Mouse (Mus musculus) liver, embryonic 11.5 days (tissue): ENCODE measurements around the gene Ugt1a8. TPM values are rescaled to one million over a fixed set of nuclear protein-coding genes. Genes with fewer than 3 reads are reported as not detected.

Experiments
- ATAC-seq: fragments of 200-750 bp; cut with Nextera tagmentation; replicated peaks from 2 replicates; pipeline ENCODE4 v1.8.0; 2017; ENCODE audit warnings: moderate number of reproducible peaks, mild to moderate bottlenecking, moderate TSS enrichment, moderate library complexity; ENCODE audit not compliant: low FRiP score
- DNase-seq: peaks from one replicate; pipeline ENCODE4 v3.0.0-alpha.2; 2017; ENCODE audit warnings: low spot score
- H3K27ac ChIP-seq: fragments of 300-500 bp; sonication (generic); 2 replicates; pipeline ENCODE4 v1.5.1; 2014; ENCODE audit warnings: mild to moderate bottlenecking, low read depth, low read length, control low read depth
- H3K27me3 ChIP-seq: fragments of 300-500 bp; sonication (generic); replicated peaks from 2 replicates; pipeline ENCODE4 v1.6.1; 2014; ENCODE audit warnings: low read length, mixed read lengths; ENCODE audit not compliant: control insufficient read depth, insufficient read depth
- H3K36me3 ChIP-seq: fragments of 300-500 bp; sonication (generic); 2 replicates; pipeline ENCODE4 v1.6.1; 2014; ENCODE audit warnings: mild to moderate bottlenecking, low read length, moderate library complexity, mixed read lengths; ENCODE audit not compliant: control insufficient read depth, insufficient read depth
- H3K4me1 ChIP-seq: fragments of 300-500 bp; sonication (generic); replicated peaks from 2 replicates; pipeline ENCODE4 v1.6.1; 2014; ENCODE audit warnings: low read length, mixed read lengths; ENCODE audit not compliant: control insufficient read depth, insufficient read depth
- H3K4me2 ChIP-seq: fragments of 300-500 bp; sonication (generic); 2 replicates; pipeline ENCODE4 v1.6.1; 2014; ENCODE audit warnings: mild to moderate bottlenecking, control low read depth, moderate library complexity
- H3K4me3 ChIP-seq: fragments of 300-500 bp; sonication (generic); 2 replicates; pipeline ENCODE4 v1.5.1; 2014; ENCODE audit warnings: low read depth, low read length, control low read depth
- H3K9ac ChIP-seq: fragments of 300-500 bp; sonication (generic); 2 replicates; pipeline ENCODE4 v1.6.1; 2014; ENCODE audit warnings: low read depth, low read length, control low read depth
- H3K9me3 ChIP-seq: fragments of 300-500 bp; sonication (generic); 2 replicates; pipeline ENCODE4 v1.6.1; 2016; ENCODE audit warnings: low read length, inconsistent platforms, mixed read lengths; ENCODE audit not compliant: control insufficient read depth
- WGBS: fragments of 180-500 bp; shearing (Covaris S2); extraction: QIAGEN DNeasy Blood & Tissue Kit; methylation state at CpG from one replicate; pipeline ENCODE4 v1.1.7; 2014; 5-methylcytosine and 5-hydroxymethylcytosine counted together
- polyA plus RNA-seq: library from polyadenylated mRNA; unstranded; fragments of >200 nt; fragmentation: Nextera tagmentation; extraction: Ambion mirVana; gene quantifications from 2 replicates; pipeline ENCODE4 v1.2.1, GENCODE M21; 2014

The Ugt1a8 gene
- polyA plus RNA-seq, 1 experiment from 2014 or later, result not detected

GRCm38 (mm10) chr1:88263778-88264177 is 176.2 kb downstream of the Ugt1a8 start:
- H3K4me3 ChIP-seq, result no peak overlapping the region
- no peak overlapping the region for H3K4me2 ChIP-seq
- H3K4me1 ChIP-seq, result peaks cover 35% of the 10 kb centered on the region
- no peak overlapping the region for H3K9ac ChIP-seq
- ATAC-seq, result no peak
- H3K27me3 ChIP-seq, result no peaks in the 10 kb centered on the region
- peaks cover 21% of the 10 kb centered on the region for H3K9me3 ChIP-seq
- WGBS, result 89% methylated on average over 5 of the region's 5 CpGs
- DNase-seq, result no peak
- no peak overlapping the region for H3K27ac ChIP-seq
- H3K36me3 ChIP-seq, result peaks cover 82% of the 10 kb centered on the region

GRCm38 (mm10) chr1:88264237-88264868 is 176.7 kb downstream of the Ugt1a8 start:
- Histone ChIP-seq H3K9me3 (peaks cover 21% of the 10 kb centered on the region), H3K4me1 (peaks cover 32% of the 10 kb centered on the region), H3K27ac (no peak overlapping the region), H3K27me3 (no peaks in the 10 kb centered on the region), H3K4me2 (no peak overlapping the region), H3K36me3 (peaks cover 88% of the 10 kb centered on the region), H3K9ac (no peak overlapping the region), H3K4me3 (no peak overlapping the region)
- DNase-seq (no peak), ATAC-seq (no peak)
- WGBS, result 86% methylated on average over 7 of the region's 7 CpGs

- WGBS, result 75% methylated on average over 4 of the region's 4 CpGs
- no peak for DNase-seq
- no peak overlapping the region for H3K4me2 ChIP-seq
- H3K27me3 ChIP-seq, result no peaks in the 10 kb centered on the region
- peaks cover 27% of the 10 kb centered on the region for H3K4me1 ChIP-seq
- no peak for ATAC-seq
- no peak overlapping the region for H3K9ac ChIP-seq
- H3K36me3 ChIP-seq, result peaks cover 93% of the 10 kb centered on the region
- peaks cover 21% of the 10 kb centered on the region for H3K9me3 ChIP-seq
- no peak overlapping the region for H3K4me3 ChIP-seq
- H3K27ac ChIP-seq, result no peak overlapping the region
Observed at GRCm38 (mm10) chr1:88264869-88265240, 177.2 kb downstream of the Ugt1a8 start.

GRCm38 (mm10) chr1:88266123-88266522 is 178.5 kb downstream of the Ugt1a8 start:
- Histone ChIP-seq H3K27me3 (no peaks in the 10 kb centered on the region), H3K36me3 (peaks cover 90% of the 10 kb centered on the region), H3K9ac (no peak overlapping the region), H3K9me3 (peaks cover 16% of the 10 kb centered on the region), H3K27ac (no peak overlapping the region), H3K4me3 (no peak overlapping the region), H3K4me1 (peaks cover 14% of the 10 kb centered on the region), H3K4me2 (no peak overlapping the region)
- DNase-seq, result no peak
- 89% methylated on average over 13 of the region's 13 CpGs for WGBS
- ATAC-seq, result no peak

- Histone ChIP-seq H3K4me2 (no peak overlapping the region), H3K27ac (no peak overlapping the region), H3K36me3 (peaks cover 90% of the 10 kb centered on the region), H3K4me3 (no peak overlapping the region), H3K4me1 (peaks cover 2% of the 10 kb centered on the region; the same call in 1 of the 2 replicates), H3K9ac (no peak overlapping the region), H3K27me3 (no peaks in the 10 kb centered on the region), H3K9me3 (peaks cover 11% of the 10 kb centered on the region)
- DNase-seq (no peak), ATAC-seq (no peak; the same call in 1 of the 2 replicates)
- WGBS, result 94% methylated on average over 6 of the region's 6 CpGs
Observed at GRCm38 (mm10) chr1:88267489-88267888, 179.9 kb downstream of the Ugt1a8 start.

GRCm38 (mm10) chr1:88268070-88268469 is 180.5 kb downstream of the Ugt1a8 start:
- Histone ChIP-seq H3K27me3 (no peaks in the 10 kb centered on the region), H3K4me3 (no peak overlapping the region), H3K4me2 (no peak overlapping the region), H3K9me3 (peaks cover 11% of the 10 kb centered on the region), H3K27ac (no peak overlapping the region), H3K4me1 (no peaks in the 10 kb centered on the region), H3K9ac (no peak overlapping the region), H3K36me3 (peaks cover 90% of the 10 kb centered on the region)
- ATAC-seq, result no peak
- 83% methylated on average over 6 of the region's 6 CpGs for WGBS
- DNase-seq, result no peak

Other genes with a start within 250 kb of the Ugt1a8 start
- gene Dgkd, start 234.5 kb upstream of the Ugt1a8 start, polyA plus RNA-seq, result 33.5 and 33.7 TPM in 2 replicates
- 17.9 and 20.5 TPM in 2 replicates for gene Usp40, start 79.3 kb upstream of the Ugt1a8 start, polyA plus RNA-seq
- gene Ugt1a10, start 32.4 kb upstream of the Ugt1a8 start, polyA plus RNA-seq, result not detected in 2 replicates
- gene Ugt1a9, start 17.0 kb upstream of the Ugt1a8 start, polyA plus RNA-seq, result not detected in 2 replicates
- 1.6 and 2.8 TPM in 2 replicates for gene Ugt1a7c, start 7.2 kb downstream of the Ugt1a8 start, polyA plus RNA-seq
- gene Ugt1a6b, start 15.4 kb downstream of the Ugt1a8 start, polyA plus RNA-seq, result 0.11 and 0.31 TPM in 2 replicates
- gene Ugt1a6a, start 47.0 kb downstream of the Ugt1a8 start, polyA plus RNA-seq, result 0.62 and 0.80 TPM in 2 replicates
- not detected in 2 replicates for gene Ugt1a5, start 78.2 kb downstream of the Ugt1a8 start, polyA plus RNA-seq
- not detected in 2 replicates for gene Ugt1a2, start 112.8 kb downstream of the Ugt1a8 start, polyA plus RNA-seq
- 7.9 and 10.4 TPM in 2 replicates for gene Dnajb3, start 118.0 kb downstream of the Ugt1a8 start, polyA plus RNA-seq
- 0.14 TPM in 1 of 2 replicates, not detected in the other for gene Ugt1a1, start 124.1 kb downstream of the Ugt1a8 start, polyA plus RNA-seq
- gene Mroh2a, start 139.2 kb downstream of the Ugt1a8 start, polyA plus RNA-seq, result 1.3 and 1.5 TPM in 2 replicates
- 146 and 168 TPM in 2 replicates for gene Hjurp, start 189.8 kb downstream of the Ugt1a8 start, polyA plus RNA-seq
- not detected in 2 replicates for gene Trpm8, start 189.8 kb downstream of the Ugt1a8 start, polyA plus RNA-seq